Mouse (Mus musculus) MEL (cell line): Measurements from ENCODE around the gene Ccdc155. TPM values are rescaled to one million over a fixed set of nuclear protein-coding genes. Genes with fewer than 3 reads are reported as not detected.
A peak's percentile ranks its signal among the peaks of the same experiment; 100 is the strongest.

Experiments
- DNase-seq: peaks from one replicate; pipeline ENCODE4 v3.0.0; 2011; ENCODE audit warnings: low read depth, low spot score
- H3K27ac ChIP-seq: 2 replicates; pipeline ENCODE4 v1.5.1; 2012; ENCODE audit warnings: low read depth, mild to moderate bottlenecking, control low read depth, low read length, moderate library complexity; ENCODE audit not compliant: control insufficient read depth
- H3K27me3 ChIP-seq, 2 experiments: fragments of 150-350 bp in 1 of 2; sonication (generic) in 1 of 2; 2 replicates each; pipeline ENCODE4 v1.6.1; 2012; ENCODE audit warnings: low read length in 2 of 2, mild to moderate bottlenecking in 2 of 2, improper control_type of control experiment in 1 of 2, moderate library complexity in 1 of 2; ENCODE audit not compliant: insufficient read depth in 2 of 2, control insufficient read depth in 1 of 2
- H3K36me3 ChIP-seq, 2 experiments: 2 replicates each; pipeline ENCODE4 v1.6.1; 2012 to 2014; ENCODE audit warnings: low read length in 2 of 2, improper control_type of control experiment in 1 of 2, inconsistent platforms in 1 of 2, mild to moderate bottlenecking in 1 of 2; ENCODE audit not compliant: insufficient read depth in 2 of 2, control insufficient read depth in 1 of 2
- H3K4me1 ChIP-seq, 2 experiments: fragments of 150-350 bp in 1 of 2; sonication (generic) in 1 of 2; 2 replicates each; pipeline ENCODE4 v1.6.1; 2012; ENCODE audit warnings: low read length in 2 of 2, improper control_type of control experiment in 1 of 2, mild to moderate bottlenecking in 1 of 2; ENCODE audit not compliant: insufficient read depth in 2 of 2, control insufficient read depth in 1 of 2
- H3K4me3 ChIP-seq, 2 experiments: fragments of 150-350 bp in 1 of 2; sonication (generic) in 1 of 2; 2 replicates each; pipeline ENCODE4 v1.5.1; 2012; ENCODE audit warnings: low read depth in 2 of 2, low read length in 2 of 2, mild to moderate bottlenecking in 2 of 2, moderate library complexity in 2 of 2, control low read depth in 1 of 2, improper control_type of control experiment in 1 of 2; ENCODE audit not compliant: control insufficient read depth in 1 of 2, insufficient read depth in 1 of 2
- H3K79me2 ChIP-seq: 2 replicates; pipeline ENCODE4 v1.6.1; 2012; ENCODE audit warnings: mild to moderate bottlenecking, low read length, moderate library complexity; ENCODE audit not compliant: control insufficient read depth, poor library complexity, insufficient read depth
- H3K9ac ChIP-seq: 2 replicates; pipeline ENCODE4 v1.6.1; 2012; ENCODE audit warnings: low read depth, mild to moderate bottlenecking, control low read depth, low read length, moderate library complexity; ENCODE audit not compliant: control insufficient read depth, poor library complexity, severe bottlenecking
- H3K9me3 ChIP-seq: fragments of 150-350 bp; sonication (generic); replicated peaks from 2 replicates; pipeline ENCODE4 v1.6.1; 2012; ENCODE audit warnings: mild to moderate bottlenecking, low read length, improper control_type of control experiment, moderate library complexity; ENCODE audit not compliant: insufficient read depth
- BHLHE40 ChIP-seq: IDR thresholded peaks from 2 replicates; pipeline ENCODE4 v1.6.1; 2012; ENCODE audit warnings: low read depth, mild to moderate bottlenecking, inconsistent platforms, low read length, improper control_type of control experiment, borderline replicate concordance
- CHD1 ChIP-seq: IDR thresholded peaks from 2 replicates; pipeline ENCODE4 v1.6.1; 2012; ENCODE audit warnings: low read depth, mild to moderate bottlenecking, inconsistent platforms, low read length, improper control_type of control experiment
- CHD2 ChIP-seq: IDR thresholded peaks from 2 replicates; pipeline ENCODE4 v1.6.1; 2011; ENCODE audit warnings: low read length, improper control_type of control experiment
- CTCF ChIP-seq, 3 experiments: IDR thresholded peaks in 2 of 3; conservative IDR thresholded peaks in 1 of 3; 2 replicates each; pipeline ENCODE4 v1.5.1; 2011 to 2012; ENCODE audit warnings: low read length in 3 of 3, low read depth in 2 of 3, mild to moderate bottlenecking in 2 of 3, improper control_type of control experiment in 1 of 3, inconsistent platforms in 1 of 3, mixed read lengths in 1 of 3, moderate library complexity in 1 of 3; ENCODE audit not compliant: control insufficient read depth in 1 of 3, insufficient read depth in 1 of 3, poor library complexity in 1 of 3, severe bottlenecking in 1 of 3
- E2F4 ChIP-seq: IDR thresholded peaks from 2 replicates; pipeline ENCODE4 v1.6.1; 2011; ENCODE audit warnings: low read depth, low read length, improper control_type of control experiment, borderline replicate concordance
- ELF1 ChIP-seq: IDR thresholded peaks from 2 replicates; pipeline ENCODE4 v1.6.1; 2014; ENCODE audit warnings: low read depth, mild to moderate bottlenecking, inconsistent platforms, low read length, improper control_type of control experiment, moderate library complexity
- EP300 ChIP-seq, 2 experiments: IDR thresholded peaks; 2 replicates each; pipeline ENCODE4 v1.6.1; 2011; ENCODE audit warnings: improper control_type of control experiment in 2 of 2, low read length in 2 of 2, low read depth in 1 of 2, mild to moderate bottlenecking in 1 of 2
- GATA1 ChIP-seq: IDR thresholded peaks from 2 replicates; pipeline ENCODE4 v1.6.1; 2011; ENCODE audit warnings: low read depth, low read length, improper control_type of control experiment
- HCFC1 ChIP-seq: IDR thresholded peaks from 2 replicates; pipeline ENCODE4 v1.6.1; 2012; ENCODE audit warnings: low read depth, mild to moderate bottlenecking, inconsistent platforms, low read length, improper control_type of control experiment, moderate library complexity
- JUND ChIP-seq: IDR thresholded peaks from 2 replicates; pipeline ENCODE4 v1.6.1; 2011; ENCODE audit warnings: low read depth, mild to moderate bottlenecking, improper control_type of control experiment, low read length
- KAT2A ChIP-seq: conservative IDR thresholded peaks from 2 replicates; pipeline ENCODE4 v1.6.1; 2012; ENCODE audit warnings: low read depth, low read length, improper control_type of control experiment, inconsistent platforms
- MAFK ChIP-seq: IDR thresholded peaks from 2 replicates; pipeline ENCODE4 v1.6.1; 2011; ENCODE audit warnings: low read depth, mild to moderate bottlenecking, low read length, improper control_type of control experiment, borderline replicate concordance
- MAX ChIP-seq: IDR thresholded peaks from 2 replicates; pipeline ENCODE4 v1.6.1; 2011; ENCODE audit warnings: low read length, improper control_type of control experiment
- MAZ ChIP-seq: IDR thresholded peaks from 2 replicates; pipeline ENCODE4 v1.6.1; 2012; ENCODE audit warnings: low read depth, mild to moderate bottlenecking, inconsistent platforms, low read length, improper control_type of control experiment
- MEF2A ChIP-seq: IDR thresholded peaks from 2 replicates; pipeline ENCODE4 v1.6.1; 2014; ENCODE audit warnings: low read depth, mild to moderate bottlenecking, inconsistent platforms, low read length, improper control_type of control experiment; ENCODE audit not compliant: poor library complexity, insufficient replicate concordance, severe bottlenecking; ENCODE audit errors: extremely low read depth
- MXI1 ChIP-seq: IDR thresholded peaks from 2 replicates; pipeline ENCODE4 v1.6.1; 2011; ENCODE audit warnings: mild to moderate bottlenecking, low read depth, low read length, improper control_type of control experiment
- MYB ChIP-seq: IDR thresholded peaks from 2 replicates; pipeline ENCODE4 v1.6.1; 2011; ENCODE audit warnings: mild to moderate bottlenecking, low read depth, low read length, improper control_type of control experiment
- MYC ChIP-seq: IDR thresholded peaks from 2 replicates; pipeline ENCODE4 v1.6.1; 2011; ENCODE audit warnings: low read depth, mild to moderate bottlenecking, low read length, improper control_type of control experiment, moderate library complexity
- NELFE ChIP-seq: IDR thresholded peaks from 2 replicates; pipeline ENCODE4 v1.6.1; 2011; ENCODE audit warnings: low read depth, low read length, improper control_type of control experiment
- NRF1 ChIP-seq: IDR thresholded peaks from 2 replicates; pipeline ENCODE4 v1.6.1; 2014; ENCODE audit warnings: low read depth, mild to moderate bottlenecking, inconsistent platforms, low read length, improper control_type of control experiment, moderate library complexity; ENCODE audit not compliant: poor library complexity, insufficient read depth, severe bottlenecking
- POLR2A ChIP-seq, 2 experiments: IDR thresholded peaks; 2 replicates each; pipeline ENCODE4 v1.6.1; 2011 to 2012; ENCODE audit warnings: low read length in 2 of 2, mild to moderate bottlenecking in 2 of 2, control low read depth in 1 of 2, improper control_type of control experiment in 1 of 2, low read depth in 1 of 2, moderate library complexity in 1 of 2; ENCODE audit not compliant: control insufficient read depth in 1 of 2, insufficient read depth in 1 of 2, poor library complexity in 1 of 2
- POLR2AphosphoS2 ChIP-seq: IDR thresholded peaks from 2 replicates; pipeline ENCODE4 v1.6.1; 2011; ENCODE audit warnings: low read length, improper control_type of control experiment
- POLR2AphosphoS5 ChIP-seq: IDR thresholded peaks from 2 replicates; pipeline ENCODE4 v1.6.1; 2012; ENCODE audit warnings: low read depth, borderline replicate concordance, mild to moderate bottlenecking, inconsistent platforms, low read length, moderate library complexity, mixed read lengths
- RAD21 ChIP-seq: IDR thresholded peaks from 2 replicates; pipeline ENCODE4 v1.6.1; 2011; ENCODE audit warnings: mild to moderate bottlenecking, low read depth, low read length, improper control_type of control experiment
- RCOR1 ChIP-seq: IDR thresholded peaks from 2 replicates; pipeline ENCODE4 v1.6.1; 2012; ENCODE audit warnings: low read depth, mild to moderate bottlenecking, inconsistent platforms, low read length, improper control_type of control experiment
- SIN3A ChIP-seq: IDR thresholded peaks from 2 replicates; pipeline ENCODE4 v1.6.1; 2012; ENCODE audit warnings: low read length, improper control_type of control experiment, inconsistent platforms
- SMC3 ChIP-seq: IDR thresholded peaks from 2 replicates; pipeline ENCODE4 v1.6.1; 2011; ENCODE audit warnings: low read depth, low read length, improper control_type of control experiment
- TAL1 ChIP-seq: IDR thresholded peaks from 2 replicates; pipeline ENCODE4 v1.6.1; 2012; ENCODE audit warnings: mild to moderate bottlenecking, inconsistent platforms, low read length, moderate library complexity, mixed read lengths
- TBP ChIP-seq: IDR thresholded peaks from 2 replicates; pipeline ENCODE4 v1.8.0; 2011; ENCODE audit warnings: low read depth, low read length, improper control_type of control experiment
- TCF12 ChIP-seq: IDR thresholded peaks from 2 replicates; pipeline ENCODE4 v1.6.1; 2014; ENCODE audit warnings: low read depth, mild to moderate bottlenecking, inconsistent platforms, low read length, improper control_type of control experiment, moderate library complexity
- UBTF ChIP-seq: IDR thresholded peaks from 2 replicates; pipeline ENCODE4 v1.6.1; 2012; ENCODE audit warnings: low read depth, mild to moderate bottlenecking, inconsistent platforms, low read length, improper control_type of control experiment, moderate library complexity, borderline replicate concordance; ENCODE audit not compliant: insufficient read depth
- USF1 ChIP-seq: IDR thresholded peaks from 2 replicates; pipeline ENCODE4 v1.6.1; 2014; ENCODE audit warnings: low read depth, mild to moderate bottlenecking, inconsistent platforms, low read length, improper control_type of control experiment, moderate library complexity
- USF2 ChIP-seq, 2 experiments: IDR thresholded peaks; 2 replicates each; pipeline ENCODE4 v1.6.1; 2011 to 2012; ENCODE audit warnings: improper control_type of control experiment in 2 of 2, low read length in 2 of 2, borderline replicate concordance in 1 of 2, inconsistent platforms in 1 of 2, low read depth in 1 of 2, mild to moderate bottlenecking in 1 of 2; ENCODE audit not compliant: insufficient read depth in 1 of 2
- ZC3H11A ChIP-seq: IDR thresholded peaks from 2 replicates; pipeline ENCODE4 v1.6.1; 2012; ENCODE audit warnings: low read depth, mild to moderate bottlenecking, inconsistent platforms, low read length, improper control_type of control experiment
- ZKSCAN1 ChIP-seq: IDR thresholded peaks from 2 replicates; pipeline ENCODE4 v1.6.1; 2012; ENCODE audit warnings: low read depth, mild to moderate bottlenecking, inconsistent platforms, low read length, improper control_type of control experiment, moderate library complexity
- ZMIZ1 ChIP-seq: IDR thresholded peaks from 2 replicates; pipeline ENCODE4 v1.6.1; 2012; ENCODE audit warnings: low read depth, mild to moderate bottlenecking, inconsistent platforms, low read length, improper control_type of control experiment, moderate library complexity
- ZNF384 ChIP-seq: IDR thresholded peaks from 2 replicates; pipeline ENCODE4 v1.6.1; 2012; ENCODE audit warnings: low read depth, mild to moderate bottlenecking, inconsistent platforms, low read length, improper control_type of control experiment
- polyA plus RNA-seq, 2 experiments: library from polyadenylated mRNA; stranded (reverse) in 1 of 2; unstranded in 1 of 2; fragments of >175 nt in 1 of 2; fragments of >200 nt in 1 of 2; gene quantifications; 2 replicates each; pipeline versions ENCODE4 v1.2.1 to v1.2.4; 2012; ENCODE audit warnings: low replicate concordance in 2 of 2, low read depth in 1 of 2; ENCODE audit not compliant: insufficient read length in 2 of 2, insufficient read depth in 1 of 2, missing spikeins in 1 of 2
- total RNA-seq: library from RNA; depleted of rRNA; stranded (reverse); fragments of 300-350 nt; gene quantifications from 2 replicates; pipeline ENCODE4 v1.2.3, GENCODE M21; 2012

Gene Ccdc155
- total and polyA plus RNA-seq, 3 experiments = 0.27 to 0.38 TPM; not detected in 1

DNA sequence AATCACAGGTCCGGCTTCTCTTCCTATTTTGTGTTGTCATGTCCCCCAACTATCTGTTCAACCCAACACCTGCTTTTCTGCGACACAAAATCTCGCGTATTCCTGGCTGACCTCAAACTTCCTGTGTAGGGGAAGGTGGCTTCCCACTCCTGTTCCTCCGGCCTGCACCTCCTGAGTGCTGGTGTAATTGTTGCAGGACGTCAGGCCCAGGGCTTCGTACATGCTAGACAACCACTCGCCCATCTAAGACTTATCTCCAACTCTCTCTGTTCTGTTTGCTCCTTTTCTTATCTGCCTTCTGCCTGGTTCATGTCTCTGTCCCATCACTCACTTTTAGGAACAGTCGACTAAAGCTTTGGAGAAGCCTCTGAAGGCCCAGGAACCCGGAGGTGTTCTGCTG is 6.4 kb upstream of the Ccdc155 start:
- H3K36me3 ChIP-seq = peaks cover 0 to 14% of the 10 kb centered on the region in 2 experiments; a peak in 2 of 4 replicates
- H3K4me1 ChIP-seq = peaks cover 10 to 31% of the 10 kb centered on the region in 2 experiments
- no peaks in the 10 kb centered on the region for H3K79me2 ChIP-seq
- H3K27ac ChIP-seq = peak overlapping the region; percentile 30
- peak; percentile 58 for DNase-seq
- peak overlapping the region; percentile 69 to 92 for H3K4me3 ChIP-seq
- H3K9me3 ChIP-seq = no peaks in the 10 kb centered on the region
- peak overlapping the region; percentile 59 for H3K9ac ChIP-seq
- no peaks in the 10 kb centered on the region for H3K27me3 ChIP-seq
- no peak for TF ChIP-seq CTCF (IDR thresholded peaks at IDR 0.05 in 2 of 3, conservative IDR thresholded peaks at IDR 0.05 in 1 of 3; ENCODE audit: control insufficient read depth in 1 of 3, insufficient read depth in 1 of 3, low read depth in 2 of 3, low read length in 3 of 3, poor library complexity in 1 of 3, severe bottlenecking in 1 of 3)
- no peak for TF ChIP-seq ZKSCAN1
- no peak for TF ChIP-seq USF2 (IDR thresholded peaks at IDR 0.05; ENCODE audit: borderline replicate concordance in 1 of 2, insufficient read depth in 1 of 2, low read depth in 1 of 2, low read length in 2 of 2)
- TF ChIP-seq EP300 (IDR thresholded peaks at IDR 0.05; ENCODE audit: low read depth in 1 of 2, low read length in 2 of 2) = peak; percentile 32 to 43
- peak; percentile 54; the same call in 1 of the 2 replicates for TF ChIP-seq GATA1
- TF ChIP-seq SIN3A = peak; percentile 42; the same call in 1 of the 2 replicates
- TF ChIP-seq MAZ = no peak
- TF ChIP-seq ZC3H11A = no peak
- no peak for TF ChIP-seq MYB
- no peak for TF ChIP-seq MAFK
- 0 out of 2 replicates have a peak, but pooled peaks have one; percentile 12 for TF ChIP-seq TBP
- no peak for TF ChIP-seq POLR2AphosphoS2
- TF ChIP-seq ZMIZ1 = no peak
- TF ChIP-seq MEF2A = no peak
- no peak for TF ChIP-seq KAT2A
- no peak for TF ChIP-seq CHD1
- TF ChIP-seq MAX = no peak
- TF ChIP-seq TCF12 = 0 out of 2 replicates have a peak, but pooled peaks have one; percentile 29
- peak; percentile 64 for TF ChIP-seq CHD2
- TF ChIP-seq BHLHE40 = no peak
- peak; percentile 22; the same call in 1 of the 2 replicates for TF ChIP-seq NELFE
- TF ChIP-seq POLR2AphosphoS5 = no peak
- TF ChIP-seq MXI1 = no peak; the same call in 1 of the 2 replicates
- TF ChIP-seq POLR2A (IDR thresholded peaks at IDR 0.05; ENCODE audit: control insufficient read depth in 1 of 2, insufficient read depth in 1 of 2, low read depth in 1 of 2, low read length in 2 of 2, poor library complexity in 1 of 2) = 0 out of 4 replicates have a peak, but pooled peaks of 1 of the 2 experiments have one; percentile 21
- TF ChIP-seq TAL1 = no peak
- TF ChIP-seq MYC = no peak
- peak; percentile 57 for TF ChIP-seq HCFC1
- no peak for TF ChIP-seq JUND
- no peak for TF ChIP-seq E2F4
- no peak for TF ChIP-seq ELF1
- no peak for TF ChIP-seq RAD21
- TF ChIP-seq ZNF384 = no peak
- no peak for TF ChIP-seq SMC3
- TF ChIP-seq UBTF = no peak
- TF ChIP-seq NRF1 = no peak
- TF ChIP-seq USF1 = no peak
- 0 out of 2 replicates have a peak, but pooled peaks have one; percentile 51 for TF ChIP-seq RCOR1
